In genomic region chr17:16665253-16665652, GRCm38 (mm10) we compare ENCODE assay signal across 17 mouse cellular contexts.
DNase-seq lines count a peak whose midpoint lies in the region; ATAC-seq and TF ChIP-seq lines count a peak whose summit lies in the region.
"Had no signal": no experiment of that assay in that cellular context is flagged by ENCODE, and none has a peak within 500 bp of the region (broad histone marks: within the 10 kb centered on the region; RNA-seq: fewer than 3 reads in every experiment).

No protein-coding gene starts in this region.

- DNase-seq in cerebellum, adult 8-10 months = no peak
- peak; percentile 4 for DNase-seq in kidney, postnatal 10 days
- DNase-seq in kidney, postnatal 25 days = no peak
- DNase-seq in 3T3-L1 (ENCODE audit: low read depth, low spot score) = peak; percentile 75
- DNase-seq in neural tube, embryonic 10.5 days (ENCODE audit: extremely low spot score, low spot score) = no peak
- no peak for DNase-seq in kidney, postnatal 36 days
- DNase-seq: adrenal gland, adult 8-10 months; gastrocnemius, adult 2 months; kidney, postnatal 14 days; right cerebral cortex, postnatal 25 days; thymus, postnatal 14 days had no signal

- H3K4me1 ChIP-seq in embryonic fibroblast, embryonic 13.5 days (ENCODE audit: control insufficient read depth, insufficient read depth, low read length) = peaks cover 4% of the 10 kb centered on the region; the same call in 1 of the 2 replicates
- H3K4me1 ChIP-seq: intestine, embryonic 15.5 days; liver, embryonic 15.5 days had no signal

- ATAC-seq in cerebellum, adult (ENCODE audit: insufficient number of reproducible peaks, low FRiP score, low TSS enrichment) = peak; percentile 36; the same call in 1 of the 2 replicates
- ATAC-seq: intestine, embryonic 15.5 days had no signal

- no peak for TF ChIP-seq CTCF in embryonic fibroblast, embryonic 13.5 days (IDR thresholded peaks at IDR 0.05; ENCODE audit: borderline replicate concordance, insufficient read depth, low read length)

- peak overlapping the region; percentile 61; the same call in 1 of the 2 replicates for H3K27ac ChIP-seq in embryonic fibroblast, embryonic 13.5 days (ENCODE audit: insufficient read depth, low read length)
- H3K27ac ChIP-seq: intestine, embryonic 15.5 days; liver, embryonic 15.5 days; macrophage; midbrain, embryonic 13.5 days had no signal

- no peak overlapping the region for H3K4me3 ChIP-seq in embryonic fibroblast, embryonic 13.5 days (ENCODE audit: insufficient read depth, low read length)
- H3K4me3 ChIP-seq: gastrocnemius, adult 2 months; intestine, embryonic 15.5 days; liver, embryonic 15.5 days; midbrain, embryonic 13.5 days had no signal

- no peak for TF ChIP-seq POLR2A in embryonic fibroblast, embryonic 13.5 days (IDR thresholded peaks at IDR 0.05; ENCODE audit: low read depth, low read length)

Comparison
In these comparisons a context has a peak if more than half of its experiments do, and no peak if none do; other contexts are left out.
1. DNase-seq: peak in kidney, postnatal 10 days (single experiment) and 3T3-L1 (single experiment); none in cerebellum, adult 8-10 months (single experiment), kidney, postnatal 25 days (0 of 2), neural tube, embryonic 10.5 days (single experiment) and kidney, postnatal 36 days (0 of 2).